Mouse (Mus musculus) kidney, adult 9 months (tissue): ENCODE measurements around the gene Ino80b.

ENCODE experiments used
- DNase-seq: peaks from one replicate; pipeline ENCODE4 v3.0.0; 2022

Gene Ino80b

DNA sequence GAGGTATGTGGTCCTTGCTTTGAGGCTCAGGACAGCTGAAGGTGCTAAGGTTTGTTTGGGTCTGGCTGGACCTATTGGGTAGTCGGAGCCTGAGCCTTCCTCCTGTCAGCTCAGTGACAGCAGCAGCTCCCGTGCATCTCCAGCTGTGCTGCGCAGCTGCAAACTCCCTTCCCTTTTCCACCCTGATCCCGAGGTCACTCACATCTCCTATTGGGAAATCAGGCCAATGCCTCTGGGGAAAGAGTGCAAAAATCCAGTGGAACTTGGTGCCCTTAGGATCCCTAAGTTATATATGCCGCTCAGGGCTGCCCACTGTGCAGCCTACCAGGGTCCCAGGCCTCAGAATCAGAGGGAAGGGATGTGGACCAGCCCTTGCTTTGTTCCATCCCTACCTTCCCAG, 41.7 kb downstream of the Ino80b start:
- DNase-seq, result no peak

DNA sequence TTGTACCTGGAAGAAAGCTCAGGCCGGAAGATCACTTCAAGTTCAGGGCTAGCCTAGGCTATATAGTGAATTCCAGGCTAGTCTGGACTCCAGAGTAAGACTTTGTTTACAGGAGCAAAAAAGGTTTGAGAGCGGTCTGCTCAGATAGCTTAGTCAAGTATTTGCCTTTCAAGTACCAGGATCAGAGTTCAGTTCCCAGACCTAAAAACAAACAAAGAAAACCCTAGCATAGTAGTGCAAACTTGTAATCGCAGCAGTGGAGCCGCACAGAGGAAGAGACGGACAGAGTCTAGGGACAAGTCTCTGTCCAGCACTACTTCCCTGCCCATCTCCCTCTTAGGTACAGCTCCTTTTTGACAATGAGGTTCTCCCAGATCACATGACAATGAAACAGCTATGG, 45.0 kb downstream of the Ino80b start:
- DNase-seq, result no peak

DNA sequence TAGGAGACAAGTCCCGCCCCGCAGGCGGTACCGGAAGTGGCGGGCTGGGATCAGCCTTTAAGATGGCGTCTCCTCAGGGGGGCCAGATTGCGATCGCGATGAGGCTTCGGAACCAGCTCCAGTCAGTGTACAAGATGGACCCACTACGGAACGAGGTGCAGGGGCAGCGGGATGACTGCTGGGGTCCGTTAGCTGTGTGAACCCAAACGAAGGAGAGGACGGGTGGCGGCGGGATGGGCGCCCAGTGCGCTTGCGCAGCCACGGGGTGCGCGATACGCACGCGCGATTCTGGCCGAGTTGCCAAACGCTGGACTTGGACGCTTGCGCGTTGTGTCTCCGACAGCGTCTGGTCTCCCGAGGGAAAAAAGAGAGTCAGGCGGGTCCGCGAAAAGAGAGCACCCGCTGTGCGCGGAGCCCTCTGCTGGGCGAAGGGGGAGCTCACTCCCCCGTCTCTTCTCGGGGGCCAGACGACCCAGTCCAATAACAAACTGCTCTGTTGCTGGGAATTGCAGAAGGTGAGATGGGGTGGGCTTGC, 46.8 kb downstream of the Ino80b start:
- DNase-seq, result peak; percentile 100

GRCm38 (mm10) chr6:83077630-83078323, 47.5 kb downstream of the Ino80b start, which contains the start of gene Pcgf1:
Gene Pcgf1, plus strand, starts transcription at chr6:83077869.
- DNase-seq, result peak; percentile 46

DNA sequence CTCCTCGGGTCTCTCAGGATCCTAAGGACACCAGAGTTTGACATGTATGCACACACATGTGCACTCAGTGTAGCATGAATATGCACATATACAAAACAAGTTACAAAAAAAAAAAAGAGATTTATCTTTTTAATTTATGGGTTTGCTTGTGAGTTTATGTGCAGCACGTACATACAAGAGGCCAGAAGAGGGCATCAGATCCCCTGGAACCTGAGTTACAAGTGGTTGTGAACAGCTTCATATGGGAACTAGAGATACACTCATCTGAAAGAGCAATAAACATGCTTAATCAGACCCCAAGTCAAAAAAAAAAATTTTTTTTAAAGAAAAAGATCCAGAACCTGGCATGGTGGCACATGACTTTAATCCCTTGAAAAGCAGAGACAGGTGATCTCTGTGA, 50.3 kb downstream of the Ino80b start:
- DNase-seq, result peak; percentile 38
